Mouse (Mus musculus): ENCODE measurements around the gene Lpin1.

DNA sequence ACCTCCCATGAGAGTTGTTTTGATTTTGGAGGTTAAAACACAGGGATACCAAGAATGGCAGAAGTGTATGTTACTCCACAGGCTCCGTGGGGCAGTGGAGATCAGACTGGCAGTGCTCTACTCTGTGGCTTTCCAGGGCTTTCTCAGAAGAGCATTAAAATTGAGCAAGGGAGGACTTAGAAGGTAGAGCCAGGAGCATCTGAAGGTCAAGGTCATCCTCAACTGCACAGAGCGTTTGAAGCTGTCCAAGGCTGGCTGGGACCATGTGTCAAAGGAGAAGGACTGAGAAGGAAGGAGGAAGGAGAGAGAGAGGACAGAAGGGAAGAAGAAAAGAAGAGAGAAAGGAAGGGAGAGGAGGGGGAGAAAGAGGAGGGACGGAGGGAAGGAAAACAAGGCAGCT lies 3.8 kb upstream of the Lpin1 start:
- TF ChIP-seq POLR2AphosphoS5 (IDR thresholded peaks at IDR 0.05; ENCODE audit: insufficient replicate concordance, low read depth, low read length): no peak
- TF ChIP-seq CTCF (IDR thresholded peaks at IDR 0.05; ENCODE audit: low read depth, low read length): no peak
- TF ChIP-seq GATA1 (IDR thresholded peaks at IDR 0.05; ENCODE audit: borderline replicate concordance, low read length): no peak
- no peak for TF ChIP-seq GATA2 (IDR thresholded peaks at IDR 0.05; ENCODE audit: borderline replicate concordance, low read depth, low read length)
- TF ChIP-seq TAL1 (conservative IDR thresholded peaks at IDR 0.05; ENCODE audit: low read depth, low read length): no peak

All from G1E (cell line).